12 mouse cellular contexts compared by ENCODE assay signal in genomic region chr3:120729671-120730070, GRCm38 (mm10).
A peak's percentile ranks its signal among the peaks of the same experiment; 100 is the strongest.
DNase-seq lines count a peak whose midpoint lies in the region; ATAC-seq lines count a peak whose summit lies in the region.
"Had no signal": no experiment of that assay in that cellular context is flagged by ENCODE, and none has a peak within 500 bp of the region (broad histone marks: within the 10 kb centered on the region; RNA-seq: fewer than 3 reads in every experiment).

No protein-coding gene starts in this region.

- no peak overlapping the region for H3K9ac ChIP-seq in neural tube, embryonic 15.5 days (replicated peaks)
- no peak overlapping the region for H3K9ac ChIP-seq in kidney, embryonic 15.5 days

- 33% methylated on average over 5 of the region's 5 CpGs for WGBS in neural tube, embryonic 15.5 days
- 57% methylated on average over 5 of the region's 5 CpGs for WGBS in kidney, embryonic 15.5 days

- H3K4me1 ChIP-seq in neural tube, embryonic 15.5 days: peaks cover 13% of the 10 kb centered on the region
- H3K4me1 ChIP-seq in kidney, embryonic 15.5 days: no peaks in the 10 kb centered on the region

- H3K27ac ChIP-seq in neural tube, embryonic 15.5 days (replicated peaks): 0 out of 2 replicates have a peak overlapping the region, but pooled peaks have one; percentile 3
- H3K27ac ChIP-seq in kidney, embryonic 15.5 days: no peak overlapping the region
- H3K27ac ChIP-seq: kidney, postnatal 0 days had no signal

- H3K36me3 ChIP-seq in neural tube, embryonic 15.5 days: no peaks in the 10 kb centered on the region
- H3K36me3 ChIP-seq in kidney, embryonic 15.5 days: no peaks in the 10 kb centered on the region

- no peak overlapping the region for H3K4me3 ChIP-seq in neural tube, embryonic 15.5 days (replicated peaks)
- no peak overlapping the region for H3K4me3 ChIP-seq in kidney, embryonic 15.5 days (replicated peaks)

- peak; percentile 95 for ATAC-seq in frontal cortex, adult (ENCODE audit: low TSS enrichment)
- ATAC-seq in neural tube, embryonic 15.5 days (ENCODE audit: low FRiP score): peak; percentile 83
- no peak for ATAC-seq in kidney, embryonic 15.5 days (replicated peaks; ENCODE audit: low FRiP score)

- no peaks in the 10 kb centered on the region for H3K9me3 ChIP-seq in neural tube, embryonic 15.5 days (replicated peaks)
- no peaks in the 10 kb centered on the region for H3K9me3 ChIP-seq in kidney, embryonic 15.5 days (replicated peaks)

- no peak overlapping the region for H3K4me2 ChIP-seq in neural tube, embryonic 15.5 days
- no peak overlapping the region for H3K4me2 ChIP-seq in kidney, embryonic 15.5 days
- H3K4me2 ChIP-seq: heart, embryonic 11.5 days had no signal

- peak; percentile 45 for DNase-seq in embryo, embryonic 11 days
- peak; percentile 34 to 37 for DNase-seq in layer of hippocampus, postnatal 36 days
- DNase-seq in thymus, postnatal 10 days (ENCODE audit: low spot score in 2 of 2): no peak
- no peak for DNase-seq in thymus, postnatal 0 days (ENCODE audit: low spot score)
- no peak for DNase-seq in adrenal gland, postnatal 14 days
- DNase-seq: lung, postnatal 36 days had no signal

- no peaks in the 10 kb centered on the region for H3K27me3 ChIP-seq in neural tube, embryonic 15.5 days (replicated peaks)
- no peaks in the 10 kb centered on the region for H3K27me3 ChIP-seq in kidney, embryonic 15.5 days
- H3K27me3 ChIP-seq: CH12.LX had no signal

Comparison
In these comparisons a context has a peak if more than half of its experiments do, and no peak if none do; other contexts are left out.
1. DNase-seq: peak in embryo, embryonic 11 days (single experiment) and layer of hippocampus, postnatal 36 days (2 of 2); none in thymus, postnatal 10 days (0 of 2), thymus, postnatal 0 days (single experiment) and adrenal gland, postnatal 14 days (single experiment).